Mouse (Mus musculus): ENCODE results near the gene Sparc.

Sparc gene

GRCm38 (mm10) chr11:55365840-55366239 lies 57.1 kb downstream of the Sparc start:
- DNase-seq (ENCODE audit: low read depth, low spot score): no peak

- no peak for DNase-seq (ENCODE audit: low read depth, low spot score)
Observed at GRCm38 (mm10) chr11:55365242-55365641, 57.7 kb downstream of the Sparc start.

GRCm38 (mm10) chr11:55364662-55365061 lies 58.3 kb downstream of the Sparc start:
- DNase-seq (ENCODE audit: low read depth, low spot score): no peak

GRCm38 (mm10) chr11:55358094-55358783 lies 64.7 kb downstream of the Sparc start:
- DNase-seq (ENCODE audit: low read depth, low spot score): no peak

- DNase-seq (ENCODE audit: low read depth, low spot score): no peak
Observed at GRCm38 (mm10) chr11:55356846-55357245, 66.1 kb downstream of the Sparc start.
